Mouse (Mus musculus) embryonic facial prominence, embryonic 11.5 days (tissue): ENCODE data around the gene Rps29. TPM values are rescaled to one million over a fixed set of nuclear protein-coding genes. Genes with fewer than 3 reads are reported as not detected.
"Not testable (repeated sequence)": the region's sequence is repeated elsewhere in the genome, so short reads cannot be mapped to it uniquely, and the experiment has no call there.

Experiments
- ATAC-seq: fragments of 200-750 bp; cut with Nextera tagmentation; replicated peaks from 2 replicates; pipeline ENCODE4 v1.8.0; 2017; ENCODE audit warnings: low read depth; ENCODE audit not compliant: insufficient number of reproducible peaks, low FRiP score, low TSS enrichment
- DNase-seq: peaks from one replicate; pipeline ENCODE4 v3.0.0-alpha.2; 2015; ENCODE audit warnings: low spot score
- H3K27ac ChIP-seq: fragments of 300-500 bp; sonication (generic); replicated peaks from 2 replicates; pipeline ENCODE4 v1.5.1; 2014; ENCODE audit warnings: mild to moderate bottlenecking, low read depth, low read length, control low read depth
- H3K27me3 ChIP-seq: fragments of 300-500 bp; sonication (generic); 2 replicates; pipeline ENCODE4 v1.6.1; 2014; ENCODE audit warnings: mild to moderate bottlenecking, low read length, moderate library complexity, mixed read lengths; ENCODE audit not compliant: control insufficient read depth, insufficient read depth
- H3K36me3 ChIP-seq: fragments of 300-500 bp; sonication (generic); replicated peaks from 2 replicates; pipeline ENCODE4 v1.6.1; 2014; ENCODE audit warnings: low read depth, mild to moderate bottlenecking, low read length, moderate library complexity, mixed read lengths; ENCODE audit not compliant: control insufficient read depth, insufficient read depth
- H3K4me1 ChIP-seq: fragments of 300-500 bp; sonication (generic); 2 replicates; pipeline ENCODE4 v1.6.1; 2014; ENCODE audit warnings: low read length, mixed read lengths; ENCODE audit not compliant: control insufficient read depth, insufficient read depth
- H3K4me2 ChIP-seq: fragments of 300-500 bp; sonication (generic); 2 replicates; pipeline ENCODE4 v1.6.1; 2014; ENCODE audit warnings: low read depth, mild to moderate bottlenecking, control low read depth, low read length, moderate library complexity
- H3K4me3 ChIP-seq: fragments of 300-500 bp; sonication (generic); 2 replicates; pipeline ENCODE4 v1.5.1; 2014; ENCODE audit warnings: low read depth, low read length, control low read depth
- H3K9ac ChIP-seq: fragments of 300-500 bp; sonication (generic); replicated peaks from 2 replicates; pipeline ENCODE4 v1.6.1; 2014; ENCODE audit warnings: mild to moderate bottlenecking, control low read depth, low read length
- H3K9me3 ChIP-seq: fragments of 300-500 bp; sonication (generic); replicated peaks from 2 replicates; pipeline ENCODE4 v1.6.1; 2016; ENCODE audit warnings: mild to moderate bottlenecking, low read length, inconsistent platforms, mixed read lengths; ENCODE audit not compliant: control insufficient read depth
- WGBS: fragments of 180-500 bp; shearing (Covaris S2); extraction: QIAGEN DNeasy Blood & Tissue Kit; methylation state at CpG from one replicate; pipeline ENCODE4 v1.1.7; 2014; 5-methylcytosine and 5-hydroxymethylcytosine counted together
- polyA plus RNA-seq: library from polyadenylated mRNA; unstranded; fragments of >200 nt; fragmentation: Nextera tagmentation; extraction: Ambion mirVana; gene quantifications from 2 replicates; pipeline ENCODE4 v1.2.1, GENCODE M21; 2014

The Rps29 gene
- polyA plus RNA-seq, 1 experiment from 2014 or later = 1,323 TPM

DNA sequence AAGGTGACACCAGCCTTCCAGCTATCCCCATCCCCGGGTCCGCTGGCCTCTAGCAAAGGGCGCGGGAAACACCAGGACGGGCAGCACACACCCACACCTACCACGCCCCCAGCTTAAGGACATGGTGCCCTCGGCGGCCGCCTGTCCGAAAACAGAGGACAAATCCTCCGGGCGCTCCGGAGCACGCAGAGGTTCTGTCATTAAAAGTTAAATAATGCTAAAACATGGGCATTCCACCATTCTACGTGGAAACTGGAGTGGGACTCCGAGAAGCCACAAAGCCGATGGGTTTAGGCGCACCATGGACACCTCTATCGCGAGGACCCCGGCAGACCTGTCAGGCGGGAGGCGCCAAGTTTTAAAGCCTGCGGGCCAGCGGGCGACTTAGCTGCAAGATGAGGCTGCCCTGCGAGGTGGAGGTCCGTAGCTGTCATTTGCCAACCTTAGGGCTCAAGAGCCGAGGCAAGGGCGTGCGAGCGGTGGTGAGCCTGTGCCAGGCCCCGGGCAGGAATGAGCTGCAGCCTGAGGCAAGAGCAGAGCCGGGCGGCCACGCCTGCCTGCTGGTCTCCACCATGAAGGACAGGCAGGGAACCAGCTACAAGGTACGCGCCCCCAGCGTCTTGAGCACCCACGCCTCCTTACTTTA lies 9.6 kb upstream of the Rps29 start, which contains the start of gene Lrr1:
Gene Lrr1, plus strand, starts transcription at position 354 of the 646 bp plus-strand sequence.
- Histone ChIP-seq H3K4me3 (peak within 1 kb of the TSS; percentile 79), H3K9me3 (no peaks in the 10 kb centered on the region), H3K36me3 (no peaks in the 10 kb centered on the region), H3K27me3 (no peaks in the 10 kb centered on the region), H3K4me2 (peak within 1 kb of the TSS; percentile 79), H3K9ac (peak within 1 kb of the TSS; percentile 71), H3K27ac (peak within 1 kb of the TSS; percentile 36), H3K4me1 (no peaks in the 10 kb centered on the region)
- ATAC-seq (peak; percentile 93), DNase-seq (peak; percentile 83)
- under 1% methylated on average over 40 of the region's 40 CpGs for WGBS

DNA sequence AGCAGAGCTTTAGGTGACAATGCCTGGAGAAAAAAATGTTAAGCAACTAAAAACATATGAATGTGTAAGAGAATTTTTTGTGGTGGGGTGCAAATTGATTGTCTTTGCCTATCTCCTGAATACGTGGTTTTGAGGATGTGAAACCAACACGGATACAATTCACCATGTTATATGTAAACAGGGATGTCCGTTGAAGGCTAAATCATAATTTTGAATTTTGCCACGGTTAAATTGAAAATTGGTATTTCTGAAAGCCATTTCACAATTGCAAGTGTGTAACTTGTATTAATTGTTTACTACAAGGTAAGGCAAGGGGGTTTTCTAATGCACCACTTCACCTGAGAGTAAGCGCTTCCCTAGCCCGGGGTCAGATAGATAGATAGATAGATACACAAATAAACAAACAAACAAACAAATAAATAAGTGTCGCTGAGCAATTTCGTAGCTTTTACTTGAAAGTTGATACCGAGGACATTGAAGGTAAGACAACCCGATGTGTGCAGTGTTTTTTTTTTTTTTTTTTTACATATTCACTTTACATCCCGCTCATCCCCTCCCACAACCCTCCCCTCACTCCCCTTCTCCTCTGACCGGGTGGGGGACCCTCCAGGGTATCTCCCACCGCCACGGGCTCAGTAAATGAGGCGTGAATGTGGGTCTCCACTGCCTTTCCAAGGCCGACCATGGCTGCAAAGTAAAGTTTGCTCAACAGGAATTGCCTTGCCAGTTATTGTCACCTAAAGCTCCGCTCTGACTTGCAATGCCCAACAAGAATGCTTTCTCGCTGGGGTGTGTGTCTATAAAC lies 8.9 kb upstream of the Rps29 start:
- ATAC-seq = peak; percentile 16; the same call in 1 of the 2 replicates
- H3K4me2 ChIP-seq = peak overlapping the region; percentile 79
- peak overlapping the region; percentile 71 for H3K9ac ChIP-seq
- H3K9me3 ChIP-seq = no peaks in the 10 kb centered on the region
- H3K4me1 ChIP-seq = no peaks in the 10 kb centered on the region
- 0 out of 2 replicates have a peak overlapping the region, but pooled peaks have one; percentile 36 for H3K27ac ChIP-seq
- WGBS = 8% methylated on average over 18 of the region's 18 CpGs
- H3K27me3 ChIP-seq = no peaks in the 10 kb centered on the region
- peak overlapping the region; percentile 79 for H3K4me3 ChIP-seq
- no peaks in the 10 kb centered on the region for H3K36me3 ChIP-seq
- DNase-seq = no peak

DNA sequence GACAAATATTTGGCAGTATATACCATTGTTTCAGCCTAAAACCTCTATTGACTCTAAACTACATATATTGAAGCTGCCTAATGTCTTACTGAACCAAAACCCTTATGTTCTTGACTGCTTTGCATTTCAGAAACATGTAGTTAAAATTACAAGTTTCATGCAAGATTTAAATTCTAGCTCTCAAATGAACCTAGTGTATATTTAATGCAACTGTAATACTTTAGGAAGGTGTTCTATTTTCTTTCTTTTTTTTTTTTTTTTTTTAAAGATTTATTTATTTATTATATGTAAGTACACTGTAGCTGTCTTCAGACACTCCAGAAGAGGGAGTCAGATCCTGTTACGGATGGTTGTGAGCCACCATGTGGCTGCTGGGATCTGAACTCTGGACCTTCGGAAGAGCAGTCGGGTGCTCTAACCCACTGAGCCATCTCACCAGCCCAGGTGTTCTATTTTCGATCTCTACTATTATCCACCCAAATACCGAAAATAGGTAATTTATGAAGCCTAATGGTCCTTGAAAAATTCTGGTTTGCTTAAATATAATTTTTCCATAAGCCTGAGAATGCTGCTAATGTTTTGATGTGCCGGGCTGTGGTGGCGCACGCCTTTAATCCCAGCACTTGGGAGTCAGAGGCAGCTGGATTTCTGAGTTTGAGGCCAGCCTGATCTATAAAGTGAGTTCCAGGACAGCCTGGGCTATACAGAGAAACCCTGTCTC lies 8.0 kb upstream of the Rps29 start:
- not testable (repeated sequence) for H3K36me3 ChIP-seq, ATAC-seq, H3K27ac ChIP-seq, H3K9ac ChIP-seq, H3K4me2 ChIP-seq, H3K27me3 ChIP-seq, H3K4me3 ChIP-seq, H3K9me3 ChIP-seq, DNase-seq, H3K4me1 ChIP-seq
- WGBS = 71% methylated on average over 8 of the region's 8 CpGs

DNA sequence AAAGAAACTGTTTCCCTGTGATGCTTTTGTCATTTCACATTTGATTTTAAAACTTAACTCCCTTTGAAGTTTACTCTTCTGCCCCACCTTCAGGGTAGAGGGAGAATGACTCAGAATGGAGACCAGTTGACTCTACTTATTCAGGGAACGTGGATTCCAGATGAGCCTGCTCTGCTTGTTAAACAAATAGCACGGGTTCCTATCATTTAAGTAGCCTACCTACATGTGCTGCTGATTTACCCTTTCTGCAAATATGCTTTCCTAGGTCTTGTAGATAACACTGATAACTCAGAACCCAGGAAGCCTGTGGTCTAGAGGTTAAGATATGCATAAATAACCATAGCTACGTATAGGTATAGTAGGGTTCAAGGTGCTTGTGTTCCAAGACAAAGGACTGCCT lies 5.9 kb upstream of the Rps29 start:
- H3K36me3 ChIP-seq = no peaks in the 10 kb centered on the region
- H3K4me3 ChIP-seq = no peak overlapping the region
- no peaks in the 10 kb centered on the region for H3K27me3 ChIP-seq
- no peak overlapping the region for H3K27ac ChIP-seq
- no peak overlapping the region for H3K9ac ChIP-seq
- 59% methylated on average over 3 of the region's 3 CpGs for WGBS
- no peaks in the 10 kb centered on the region for H3K4me1 ChIP-seq
- no peak for ATAC-seq
- no peak for DNase-seq
- H3K9me3 ChIP-seq = no peaks in the 10 kb centered on the region
- H3K4me2 ChIP-seq = no peak overlapping the region

DNA sequence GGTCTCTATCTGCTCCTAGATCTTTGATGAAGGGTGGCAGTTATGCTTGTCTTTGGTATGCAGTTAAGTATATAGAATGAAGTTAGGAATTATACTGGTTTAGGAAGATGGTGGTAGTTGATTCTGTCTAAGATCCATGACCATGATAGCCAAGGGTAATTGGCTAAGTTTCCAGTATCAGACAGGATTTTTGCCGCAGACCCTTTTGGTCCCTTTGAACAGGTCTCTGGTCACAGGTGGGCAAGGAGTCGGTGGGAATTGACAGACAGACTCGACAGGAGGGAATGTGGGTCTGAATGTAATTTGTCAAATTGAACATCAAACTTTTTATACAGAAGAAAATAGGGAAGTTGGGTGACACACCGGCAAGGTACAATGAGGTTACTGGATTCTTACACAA lies 4.6 kb upstream of the Rps29 start:
- not testable (repeated sequence) for H3K27me3 ChIP-seq, ATAC-seq, H3K9me3 ChIP-seq, H3K9ac ChIP-seq, H3K27ac ChIP-seq, DNase-seq, H3K4me1 ChIP-seq, H3K36me3 ChIP-seq, H3K4me2 ChIP-seq, H3K4me3 ChIP-seq
- WGBS = 87% methylated on average over 4 of the region's 4 CpGs

DNA sequence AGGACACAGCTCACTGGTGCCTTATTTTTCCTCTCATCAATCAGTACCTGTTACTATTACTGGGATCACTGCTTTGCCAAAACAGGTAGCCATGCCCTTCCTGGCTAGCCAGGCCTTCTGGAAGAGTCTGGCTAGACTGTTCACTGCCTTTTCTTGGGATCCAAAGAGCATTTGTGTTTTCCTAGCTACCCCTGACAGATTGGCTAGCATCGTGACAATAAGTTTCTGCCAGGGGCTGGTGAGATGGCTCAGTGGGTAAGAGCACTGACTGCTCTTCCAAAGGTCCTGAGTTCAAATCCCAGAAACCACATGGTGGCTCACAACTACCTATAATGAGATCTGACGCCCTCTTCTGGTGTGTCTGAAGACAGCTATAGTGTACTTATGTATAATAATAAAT lies 1.7 kb upstream of the Rps29 start:
- not testable (repeated sequence) for H3K4me2 ChIP-seq, H3K4me3 ChIP-seq, H3K27me3 ChIP-seq, ATAC-seq, DNase-seq, H3K27ac ChIP-seq, H3K36me3 ChIP-seq, H3K9ac ChIP-seq, H3K9me3 ChIP-seq, H3K4me1 ChIP-seq
- WGBS = 55% methylated on average over 2 of the region's 2 CpGs

DNA sequence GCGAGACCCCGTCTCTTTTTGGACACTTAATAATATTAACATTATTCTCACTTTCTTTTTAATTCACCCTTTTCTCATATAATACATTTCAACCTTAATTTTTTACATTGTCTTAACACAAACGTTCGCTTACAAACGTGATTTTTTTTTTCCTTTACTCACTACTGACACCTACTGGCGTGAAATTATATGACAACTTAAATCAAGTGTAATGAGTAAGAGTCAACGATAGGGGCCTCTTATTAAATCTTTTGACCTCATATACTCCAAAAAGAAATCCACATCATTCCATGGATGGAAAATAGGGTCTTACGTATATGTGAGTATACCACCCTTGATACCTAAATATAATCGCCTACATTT lies 573 bp upstream of the Rps29 start:
- H3K27me3 ChIP-seq = no peaks in the 10 kb centered on the region
- H3K4me1 ChIP-seq = no peaks in the 10 kb centered on the region
- peak; percentile 83 for DNase-seq
- H3K4me2 ChIP-seq = no peak overlapping the region
- H3K36me3 ChIP-seq = peaks cover 5% of the 10 kb centered on the region
- 7% methylated on average over 9 of the region's 9 CpGs for WGBS
- no peak overlapping the region for H3K9ac ChIP-seq
- no peaks in the 10 kb centered on the region for H3K9me3 ChIP-seq
- ATAC-seq = no peak
- H3K27ac ChIP-seq = no peak overlapping the region
- H3K4me3 ChIP-seq = no peak overlapping the region
